Mouse (Mus musculus): Measurements from ENCODE around the gene Spry2.

Gene Spry2

GRCm38 (mm10) chr14:105896791-105897568, at the start of gene Spry2:
Spry2 (minus strand) TSS chr14:105896819.
- peak; percentile 93 to 95 for DNase-seq

- peak; percentile 61 to 65 for DNase-seq
These were observed 44.7 kb upstream of the Spry2 start for GRCm38 (mm10) chr14:105941353-105941752.

- no peak for DNase-seq
These were observed 30.1 kb upstream of the Spry2 start for GRCm38 (mm10) chr14:105926726-105927125.

DNA sequence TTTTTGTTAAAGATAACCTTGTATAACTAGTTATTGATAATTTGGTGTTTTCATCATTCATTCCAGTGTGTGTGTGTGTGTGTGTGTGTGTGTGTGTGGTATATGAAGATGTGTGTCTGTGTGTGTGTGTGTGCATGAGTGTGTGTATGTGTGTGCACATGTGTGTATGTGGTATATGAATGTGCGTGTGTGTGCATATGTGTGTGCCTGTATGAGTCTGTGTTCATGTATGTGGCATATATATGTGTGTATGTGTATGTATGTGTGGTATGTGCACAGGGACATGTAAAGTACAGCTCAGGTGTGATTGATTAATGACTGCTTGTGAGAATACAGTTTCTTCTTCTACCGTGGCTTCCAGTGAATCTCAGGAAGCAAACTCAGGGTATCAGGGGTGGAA, 28.7 kb upstream of the Spry2 start:
- DNase-seq = no peak

GRCm38 (mm10) chr14:105924712-105925111, 28.1 kb upstream of the Spry2 start:
- no peak for DNase-seq

DNA sequence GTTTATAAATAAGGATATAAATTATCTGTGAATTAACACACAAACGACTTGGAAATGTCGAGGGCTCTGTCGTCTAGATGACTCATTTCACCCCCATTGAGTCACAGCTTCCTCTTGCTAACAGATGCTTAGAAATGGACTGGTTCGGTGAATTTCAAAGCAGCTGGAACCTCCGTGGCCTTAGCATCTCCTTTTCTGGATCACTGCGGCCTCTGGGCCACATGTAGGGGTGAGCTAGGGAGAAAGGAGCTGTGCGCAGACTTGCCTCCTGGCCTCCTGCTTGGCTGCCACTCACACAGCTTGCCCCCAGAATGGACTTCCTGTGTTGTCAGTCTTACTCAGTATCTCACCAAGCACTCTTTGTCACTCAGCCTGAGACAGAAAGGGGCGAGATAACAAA, 26.3 kb upstream of the Spry2 start:
- DNase-seq = peak in 1 of 2 experiments; percentile 13

DNA sequence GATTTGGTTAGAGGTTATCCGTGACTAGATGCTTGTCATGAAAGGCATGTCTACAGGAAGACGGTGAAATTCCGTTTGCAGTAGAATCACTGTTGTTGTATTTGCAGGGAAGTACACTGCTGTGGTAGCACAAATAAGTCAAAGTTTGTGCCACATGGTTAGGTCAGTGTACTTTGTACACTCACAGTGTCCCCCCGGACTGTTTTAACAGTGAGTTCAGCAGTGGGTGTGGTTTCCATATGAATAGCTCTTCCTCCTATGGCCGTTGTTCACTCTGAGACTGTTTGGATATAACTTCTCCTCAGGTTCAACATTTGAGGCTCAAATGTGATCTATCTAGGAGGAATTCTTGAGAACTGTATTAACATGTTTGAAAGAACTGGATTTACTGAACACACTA, 25.8 kb upstream of the Spry2 start:
- DNase-seq = no peak

- DNase-seq = no peak
These were observed 24.6 kb upstream of the Spry2 start for GRCm38 (mm10) chr14:105921217-105921695.

- no peak for DNase-seq
These were observed 24.0 kb upstream of the Spry2 start for GRCm38 (mm10) chr14:105920395-105921216.

GRCm38 (mm10) chr14:105907216-105907615, 10.6 kb upstream of the Spry2 start:
- DNase-seq = no peak

DNA sequence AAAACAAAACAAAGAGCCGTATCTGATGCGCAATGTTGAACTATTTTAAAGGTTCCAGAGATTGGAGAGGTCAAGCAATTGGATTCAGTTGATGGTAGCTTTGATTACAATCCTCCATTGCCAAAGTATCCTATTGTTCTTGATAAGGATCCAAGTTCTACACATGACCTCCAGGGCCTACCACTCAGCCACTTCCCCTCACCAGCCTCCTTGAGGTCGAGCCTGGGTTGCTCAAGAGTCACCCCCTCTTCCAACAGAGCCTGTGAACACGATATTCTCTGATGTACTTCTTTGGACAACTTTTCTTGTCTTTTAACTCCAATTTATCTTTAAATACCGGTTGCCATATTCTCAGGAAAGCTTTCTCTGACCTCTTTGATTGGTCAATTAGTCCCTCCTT, 9.3 kb upstream of the Spry2 start:
- no peak for DNase-seq

- no peak for DNase-seq
These were observed 8.9 kb upstream of the Spry2 start for GRCm38 (mm10) chr14:105905509-105905908.

DNA sequence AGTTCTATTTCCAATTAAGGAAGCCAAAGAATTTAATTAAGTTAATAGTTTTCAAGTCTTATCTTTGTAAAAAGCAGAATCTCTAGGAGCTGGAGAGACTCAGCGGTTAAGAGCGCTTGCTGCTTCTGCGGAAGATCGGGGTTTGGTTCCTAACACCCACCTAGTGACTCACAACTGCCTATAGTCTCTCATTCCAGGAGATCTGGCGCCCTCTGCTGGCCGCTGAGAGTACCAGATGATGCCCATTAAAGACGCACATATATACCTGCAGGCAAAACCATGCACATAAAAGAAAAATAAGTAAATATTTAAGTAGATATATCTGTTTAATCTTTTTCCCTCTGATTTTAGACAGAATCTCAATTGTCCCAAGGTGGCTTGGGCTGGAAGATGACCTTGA, 6.2 kb upstream of the Spry2 start:
- no peak for DNase-seq

- no peak for DNase-seq
These were observed 4.2 kb upstream of the Spry2 start for GRCm38 (mm10) chr14:105900841-105901240.

DNA sequence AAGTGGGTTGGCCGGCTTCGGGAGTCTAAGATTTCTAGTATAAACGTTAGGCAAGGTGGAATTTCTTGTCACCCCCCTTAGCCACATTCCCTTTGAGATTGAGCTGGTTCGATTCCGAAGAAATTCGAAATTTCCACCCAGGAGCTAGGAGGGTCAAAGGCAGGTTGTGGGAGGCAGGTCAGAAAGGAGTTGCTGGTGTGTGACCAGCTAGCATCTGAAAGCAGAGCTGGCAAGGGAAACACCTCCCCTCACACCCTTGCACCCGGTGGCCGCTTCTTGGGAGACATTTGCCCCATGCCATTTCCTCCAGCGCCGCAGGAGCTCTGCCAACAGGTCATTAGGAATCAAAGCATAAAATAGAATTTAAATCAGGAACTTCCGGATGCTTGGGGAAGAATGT, 2.5 kb upstream of the Spry2 start:
- DNase-seq = no peak

GRCm38 (mm10) chr14:105898266-105899111, 1.9 kb upstream of the Spry2 start:
- peak; percentile 84 to 89 for DNase-seq

DNA sequence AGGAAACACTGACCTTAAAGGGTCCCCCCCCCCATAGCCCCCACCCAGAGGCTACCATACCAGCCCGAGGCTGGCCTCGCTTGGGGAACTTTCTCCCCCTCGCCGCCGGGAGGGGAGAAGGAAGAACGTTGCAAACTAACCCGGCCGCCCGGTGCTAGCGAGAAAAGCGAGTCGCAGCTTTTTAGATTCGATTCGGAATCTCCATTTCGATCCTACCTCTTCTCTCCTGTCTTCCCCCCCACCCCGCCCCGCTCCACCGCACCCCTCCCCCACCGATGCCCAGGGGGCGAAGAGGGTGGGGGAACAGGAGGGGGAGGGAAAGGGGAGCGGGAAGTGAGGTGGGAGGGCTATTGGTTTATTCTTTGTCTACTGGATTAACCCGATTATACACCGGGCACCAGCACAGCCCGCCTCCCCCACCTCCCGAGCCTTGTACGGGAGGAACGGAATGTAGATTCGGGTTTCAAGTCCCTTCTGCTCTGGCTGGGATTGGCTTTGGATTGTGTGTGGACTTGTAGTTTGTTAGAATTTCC, 1.0 kb upstream of the Spry2 start:
- peak; percentile 68 to 78 for DNase-seq

GRCm38 (mm10) chr14:105895961-105896651, 513 bp downstream of the Spry2 start:
- peak; percentile 56 to 69 for DNase-seq

GRCm38 (mm10) chr14:105894971-105895873, 1.4 kb downstream of the Spry2 start:
- DNase-seq = peak; percentile 37 to 62

- no peak for DNase-seq
These were observed 3.0 kb downstream of the Spry2 start for GRCm38 (mm10) chr14:105893623-105893995.

Data from lung, adult 18-20 months (tissue).